Mouse (Mus musculus) myocyte (in vitro differentiated cells): ENCODE data around the gene Kmt2e.
"Not testable (repeated sequence)": the region's sequence is repeated elsewhere in the genome, so short reads cannot be mapped to it uniquely, and the experiment has no call there.

Experiments used
- E2F4 ChIP-seq: IDR thresholded peaks from one replicate; pipeline ENCODE4 v1.6.1; 2011; ENCODE audit warnings: mild to moderate bottlenecking, control low read depth, moderate library complexity; ENCODE audit not compliant: insufficient read depth
- MAX ChIP-seq: IDR thresholded peaks from one replicate; pipeline ENCODE4 v1.6.1; 2011; ENCODE audit warnings: low read depth, mild to moderate bottlenecking, control low read depth
- MYOD1 ChIP-seq, 3 experiments: IDR thresholded peaks; one replicate each; pipeline ENCODE4 v1.6.1; 2011; ENCODE audit warnings: control low read depth in 2 of 3, low read depth in 2 of 3, mild to moderate bottlenecking in 2 of 3, moderate library complexity in 1 of 3; ENCODE audit not compliant: insufficient read length in 2 of 3, control insufficient read depth in 1 of 3
- MYOG ChIP-seq, 3 experiments: IDR thresholded peaks; one replicate each; pipeline ENCODE4 v1.6.1; 2011; ENCODE audit warnings: control low read depth in 2 of 3, low read depth in 2 of 3, mild to moderate bottlenecking in 2 of 3; ENCODE audit not compliant: insufficient read length in 2 of 3, control insufficient read depth in 1 of 3, insufficient read depth in 1 of 3
- POLR2A ChIP-seq: IDR thresholded peaks from one replicate; pipeline ENCODE4 v1.6.1; 2011; ENCODE audit warnings: low read depth, mild to moderate bottlenecking, control low read depth, moderate library complexity; ENCODE audit not compliant: insufficient read length
- POLR2AphosphoS2 ChIP-seq: IDR thresholded peaks from one replicate; pipeline ENCODE4 v1.6.1; 2011; ENCODE audit warnings: low read depth, control low read depth; ENCODE audit not compliant: insufficient read length
- SRF ChIP-seq: IDR thresholded peaks from one replicate; pipeline ENCODE4 v1.6.1; 2011; ENCODE audit warnings: low read depth; ENCODE audit not compliant: control insufficient read depth, insufficient read length
- TCF12 ChIP-seq: IDR thresholded peaks from one replicate; pipeline ENCODE4 v1.6.1; 2011; ENCODE audit warnings: mild to moderate bottlenecking, control low read depth; ENCODE audit not compliant: poor library complexity, insufficient read depth, severe bottlenecking
- TCF3 ChIP-seq: IDR thresholded peaks from one replicate; pipeline ENCODE4 v1.6.1; 2011; ENCODE audit warnings: low read depth, control low read depth; ENCODE audit not compliant: insufficient read length
- USF1 ChIP-seq: IDR thresholded peaks from one replicate; pipeline ENCODE4 v1.6.1; 2011; ENCODE audit warnings: low read depth, mild to moderate bottlenecking, control low read depth, moderate library complexity

GRCm38 (mm10) chr5:23453561-23453960 lies 19.3 kb downstream of the Kmt2e start:
- TF ChIP-seq USF1; TCF3; MYOD1 (IDR thresholded peaks at IDR 0.05; ENCODE audit: control insufficient read depth in 1 of 3, insufficient read length in 2 of 3, low read depth in 2 of 3); MYOG (IDR thresholded peaks at IDR 0.05; ENCODE audit: control insufficient read depth in 1 of 3, insufficient read depth in 1 of 3, insufficient read length in 2 of 3, low read depth in 2 of 3); POLR2A; SRF; MAX; POLR2AphosphoS2; E2F4; TCF12: not testable (repeated sequence)
